Mouse (Mus musculus): ENCODE measurements around the gene Snd1.

DNA sequence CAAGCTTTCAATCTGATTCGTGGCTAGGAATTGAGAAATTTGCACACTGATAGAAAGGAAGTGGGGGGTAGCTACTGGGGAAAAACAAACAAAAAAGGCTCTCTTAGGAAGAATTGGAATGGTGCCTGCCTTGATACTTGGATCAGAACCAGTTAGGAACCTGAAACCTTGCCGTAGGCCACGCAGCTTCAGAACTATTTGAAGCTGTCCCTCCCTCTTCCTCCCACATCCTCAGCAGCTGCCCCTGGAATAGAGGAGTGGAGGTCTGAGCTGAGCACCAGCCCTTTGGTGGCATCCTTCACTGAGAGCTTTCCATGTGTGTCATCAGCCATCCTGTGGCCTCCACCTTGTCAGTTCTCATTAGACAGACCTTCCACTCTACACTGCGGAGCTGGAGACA is 370.7 kb downstream of the Snd1 start:
- TF ChIP-seq CTCF (IDR thresholded peaks at IDR 0.05; ENCODE audit: low read depth) (no peak), EP300 (IDR thresholded peaks at IDR 0.05; ENCODE audit: low read depth) (no peak)
